Comparison of ENCODE assay signal across 12 mouse cellular contexts in the genomic region with DNA sequence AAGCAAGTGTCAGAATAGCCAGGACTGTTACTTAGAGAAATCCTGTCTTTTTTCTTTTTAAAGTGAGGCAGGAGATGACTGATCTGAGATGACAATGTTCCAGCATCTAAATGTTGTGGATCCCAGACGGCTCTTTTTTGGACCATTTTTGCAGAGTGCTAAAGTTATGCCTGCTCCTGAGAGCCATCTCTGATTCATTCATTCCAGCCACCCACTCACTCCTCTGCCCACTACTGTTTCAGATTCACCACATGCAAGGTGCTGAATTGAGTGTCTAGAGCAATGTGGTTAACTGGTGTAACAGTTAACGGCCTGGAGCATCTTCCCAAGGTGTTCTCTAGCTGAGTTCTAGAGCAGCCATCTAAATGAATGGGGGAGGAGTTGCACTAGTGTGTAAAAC. TPM values are rescaled to one million over a fixed set of nuclear protein-coding genes. Genes with fewer than 3 reads are reported as not detected.
DNase-seq lines count a peak whose midpoint lies in the region; ATAC-seq lines count a peak whose summit lies in the region.
"Had no signal": no experiment of that assay in that cellular context is flagged by ENCODE, and none has a peak within 500 bp of the region (broad histone marks: within the 10 kb centered on the region; RNA-seq: fewer than 3 reads in every experiment).

No protein-coding gene starts in this region.

- peak; percentile 84 to 87 for DNase-seq in right cerebral cortex, adult 2 months (ENCODE audit: low spot score in 2 of 2)
- no peak for DNase-seq in right cerebral cortex, postnatal 14 days
- peak; percentile 65 to 87 for DNase-seq in frontal cortex, postnatal 36 days (ENCODE audit: low spot score in 2 of 2)
- peak; percentile 42 to 84 for DNase-seq in left cerebral cortex, adult 9 months (ENCODE audit: low spot score in 2 of 2)
- DNase-seq in adrenal gland, postnatal 36 days = no peak
- DNase-seq in adrenal gland, adult (ENCODE audit: inconsistent age in 2 of 2, low spot score in 1 of 2) = no peak
- DNase-seq: cerebellum, adult 9-11 months; heart, postnatal 4 days; lung, postnatal 36 days had no signal

- no peak for ATAC-seq in megakaryocyte progenitor cell, adult 5-6 weeks (replicated peaks; ENCODE audit: poor library complexity)
- ATAC-seq: midbrain, embryonic 13.5 days had no signal

RNA-seq across cellular contexts. Expression of gene Nipal4, which starts 31.4 kb away (rescaled TPM):
- total RNA-seq in adrenal gland, postnatal 36 days (2021) = not detected
- not detected in 2 replicates for total RNA-seq in megakaryocyte progenitor cell, adult 5-6 weeks (2015)
- not detected in 2 replicates for total RNA-seq in megakaryocyte progenitor cell, adult 5-6 weeks (2017)
- total RNA-seq: gastrocnemius, adult 8-10 months had no signal

Comparison
In these comparisons a context has a peak if more than half of its experiments do, and no peak if none do; other contexts are left out.
1. DNase-seq: peak in right cerebral cortex, adult 2 months (2 of 2), frontal cortex, postnatal 36 days (2 of 2) and left cerebral cortex, adult 9 months (2 of 2); none in right cerebral cortex, postnatal 14 days (single experiment), adrenal gland, postnatal 36 days (0 of 2) and adrenal gland, adult (0 of 2).